Mouse (Mus musculus) inflammation-experienced regulatory T-cells (primary cell): ENCODE results near the gene Lipt2. TPM values are rescaled to one million over a fixed set of nuclear protein-coding genes. Genes with fewer than 3 reads are reported as not detected.

ENCODE experiments used
- polyA plus RNA-seq, 2 experiments: library from polyadenylated mRNA; unstranded; fragments of 100-300 nt; shearing (Covaris generic); gene quantifications; one replicate each; pipeline ENCODE4 v1.2.1; 2017

Gene Lipt2
- 1 to 10 TPM; 1.9 to 2.2 TPM for polyA plus RNA-seq

GRCm38 (mm10) chr7:100159105-100159841 lies at the start of gene Lipt2:
Gene Lipt2 (plus strand): TSS chr7:100159277.

GRCm38 (mm10) chr7:100121376-100121789 lies 37.7 kb upstream of the Lipt2 start, which contains the start of gene Pold3:
Gene Pold3 (minus strand): TSS chr7:100121565.

DNA sequence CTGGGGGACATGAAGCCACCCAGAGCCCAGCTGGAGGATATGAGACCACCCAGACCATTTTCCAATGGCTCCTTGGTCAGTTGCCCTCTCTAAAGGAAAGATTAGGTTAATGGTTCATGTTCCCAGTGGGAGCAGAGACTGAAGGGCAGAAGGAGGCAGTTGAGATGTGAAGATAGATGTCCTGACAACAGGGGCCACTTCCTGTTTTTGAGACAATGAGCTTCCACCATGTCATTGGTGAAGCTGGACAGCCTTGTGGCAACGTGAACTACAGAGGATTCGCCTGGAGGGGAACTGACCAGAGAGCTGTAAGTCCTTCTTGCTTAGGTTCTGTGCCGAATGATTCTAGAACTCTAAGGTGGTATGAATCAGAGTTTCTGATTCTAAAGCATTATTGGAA lies 17.2 kb downstream of the Lipt2 start, which contains the start of gene Kcne3:
Gene Kcne3, plus strand, starts transcription at position 234 of the 400 bp plus-strand sequence.

Other genes starting within 250 kb of the Lipt2 start
- gene Rnf169, start 178.8 kb upstream of the Lipt2 start, polyA plus RNA-seq: 10 to 100 TPM; 12.0 to 12.9 TPM
- gene Chrdl2, start 153.1 kb upstream of the Lipt2 start, polyA plus RNA-seq: 1 to 10 TPM in 1 of 2 experiments, under 1 TPM in 1; 0.07 to 1.3 TPM
- 10 to 100 TPM; 44.0 to 46.6 TPM for gene Pold3, start 37.7 kb upstream of the Lipt2 start, polyA plus RNA-seq
- gene Kcne3, start 17.2 kb downstream of the Lipt2 start, polyA plus RNA-seq: under 1 TPM in 1 of 2 experiments, not detected in 1; 0.53 TPM
- gene Pgm2l1, start 68.1 kb downstream of the Lipt2 start, polyA plus RNA-seq: 1 to 10 TPM; 4.7 to 6.5 TPM
- 1 to 10 TPM in 1 of 2 experiments, under 1 TPM in 1; 0.30 to 1.4 TPM for gene P4ha3, start 126.2 kb downstream of the Lipt2 start, polyA plus RNA-seq
- 10 to 100 TPM; 36.7 to 42.0 TPM for gene C2cd3, start 213.0 kb downstream of the Lipt2 start, polyA plus RNA-seq
- 10 to 100 TPM; 30.5 to 36.5 TPM for gene Ppme1, start 213.0 kb downstream of the Lipt2 start, polyA plus RNA-seq